Mouse (Mus musculus) heart, adult 11 months (tissue): ENCODE data around the gene Mab21l1.
A peak's percentile ranks its signal among the peaks of the same experiment; 100 is the strongest.

Experiments
- DNase-seq: peaks from one replicate; pipeline ENCODE4 v3.0.0; 2022

The Mab21l1 gene

GRCm38 (mm10) chr3:55782056-55782687 is at the start of gene Mab21l1:
TSS of gene Mab21l1 (plus strand) at chr3:55782510.
- peak; percentile 89 for DNase-seq

- peak; percentile 37 for DNase-seq
These were observed 48.6 kb upstream of the Mab21l1 start for GRCm38 (mm10) chr3:55733665-55734064.

DNA sequence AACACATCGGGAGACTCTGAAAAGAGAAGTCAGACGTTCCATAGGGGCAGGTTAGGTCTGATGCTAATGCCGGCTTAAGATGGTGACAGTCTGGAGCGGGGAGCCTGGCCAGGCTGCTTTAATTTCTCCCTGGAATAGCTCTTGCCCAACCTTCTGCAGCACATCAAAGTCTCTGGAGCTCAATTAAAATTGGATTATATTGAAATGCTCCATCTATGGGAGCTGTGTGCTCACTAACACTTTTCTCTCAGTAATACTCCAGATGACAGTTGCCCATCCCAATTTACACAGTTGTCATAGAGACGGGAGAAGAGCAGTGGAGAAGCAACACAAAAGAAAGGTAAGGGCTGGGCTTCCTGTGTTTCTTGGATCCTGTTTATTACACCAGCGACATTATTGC is 40.9 kb upstream of the Mab21l1 start:
- DNase-seq, result peak; percentile 72

DNA sequence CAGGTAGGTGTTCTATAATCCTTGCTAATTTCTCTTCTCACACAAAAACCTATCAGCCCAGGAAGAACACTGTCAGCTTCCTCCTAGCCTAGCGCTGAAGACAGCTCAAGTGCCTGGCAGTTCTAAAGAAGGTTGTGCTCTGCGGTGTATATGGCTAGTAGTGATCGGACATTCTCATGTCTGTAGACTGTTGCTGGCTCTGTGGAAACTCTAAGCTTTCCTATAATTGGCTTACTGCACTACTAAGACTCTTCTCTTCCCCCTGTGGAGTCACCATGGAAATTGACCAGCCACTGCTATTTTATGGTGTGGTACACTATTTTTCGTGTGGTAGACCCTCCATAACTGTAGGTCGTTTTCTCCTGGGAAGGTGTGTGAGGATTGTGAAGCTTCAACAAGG is 40.1 kb upstream of the Mab21l1 start:
- peak; percentile 2 for DNase-seq

- DNase-seq, result peak; percentile 90
These were observed 39.7 kb upstream of the Mab21l1 start for GRCm38 (mm10) chr3:55742654-55743053.

- no peak for DNase-seq
These were observed 38.4 kb upstream of the Mab21l1 start for GRCm38 (mm10) chr3:55743885-55744284.

GRCm38 (mm10) chr3:55750445-55751065 is 31.8 kb upstream of the Mab21l1 start:
- DNase-seq, result peak; percentile 15

DNA sequence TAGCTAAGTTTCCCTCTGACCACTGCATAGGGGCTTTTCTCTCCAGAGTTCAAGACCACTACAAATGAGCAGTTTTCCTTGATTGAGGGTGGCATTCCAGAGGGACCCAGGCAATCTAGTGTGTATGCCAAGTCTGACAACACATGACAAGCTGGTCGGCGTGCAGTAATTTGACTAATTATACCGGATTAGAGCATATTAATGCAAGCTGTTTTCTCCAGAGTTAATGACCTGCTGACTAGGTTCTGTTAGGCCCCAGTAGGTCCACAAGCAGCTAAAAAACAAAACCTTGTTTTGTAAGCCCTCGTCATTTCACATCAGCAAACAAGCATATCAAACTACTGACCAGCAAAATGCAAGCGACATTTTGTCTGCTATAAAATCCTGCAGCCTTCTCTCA is 30.9 kb upstream of the Mab21l1 start:
- DNase-seq, result peak; percentile 37

- DNase-seq, result peak; percentile 24
These were observed 29.8 kb upstream of the Mab21l1 start for GRCm38 (mm10) chr3:55752558-55752957.

DNA sequence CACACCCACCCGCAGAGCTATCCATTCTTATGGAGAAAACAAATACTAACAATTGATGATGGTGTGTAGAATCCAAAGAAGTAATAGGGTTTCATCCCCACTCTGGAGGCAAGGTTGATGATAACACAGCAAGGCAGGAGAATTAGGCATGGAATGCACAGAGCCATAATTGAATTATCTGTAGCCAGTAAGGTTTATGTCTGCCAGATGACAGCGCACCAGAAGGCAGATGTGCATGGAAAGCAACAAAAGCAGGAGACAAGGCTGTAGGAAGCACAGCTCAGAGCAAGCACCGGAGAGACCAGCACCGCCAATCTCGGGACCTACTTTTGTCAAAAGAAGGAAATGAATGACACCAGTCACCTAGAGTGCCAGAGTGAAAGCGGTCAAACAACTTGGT is 28.4 kb upstream of the Mab21l1 start:
- DNase-seq, result peak; percentile 37

DNA sequence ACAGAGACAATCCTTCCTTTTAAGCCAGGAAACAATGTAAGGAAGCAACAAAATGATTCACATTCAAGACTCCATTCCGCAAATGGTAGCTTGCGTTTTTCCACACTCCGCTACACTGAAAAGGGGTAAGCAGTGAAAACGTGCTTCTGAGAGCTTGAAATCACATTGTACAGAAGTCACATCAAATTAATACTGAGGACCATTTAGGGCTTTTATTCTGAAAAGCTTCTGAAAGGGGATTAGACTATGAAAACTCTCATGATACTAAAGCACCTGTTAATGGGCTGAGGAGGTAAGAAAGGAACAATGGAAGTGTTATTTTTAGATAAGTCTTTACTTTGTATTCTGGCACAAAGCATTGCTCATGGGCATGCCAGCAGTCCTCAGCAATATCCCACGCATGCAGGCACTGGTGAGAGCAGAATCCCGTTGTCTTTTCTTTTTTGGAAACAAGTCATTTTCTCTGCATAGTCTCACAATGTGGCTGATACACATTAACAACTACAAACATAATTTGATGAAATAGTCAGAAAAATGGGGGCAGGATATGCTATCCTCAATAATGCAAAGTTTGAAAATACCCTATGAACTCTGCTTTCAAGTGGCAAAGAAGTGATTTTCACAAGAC is 27.2 kb upstream of the Mab21l1 start:
- DNase-seq, result peak; percentile 11

- peak; percentile 63 for DNase-seq
These were observed 26.3 kb upstream of the Mab21l1 start for GRCm38 (mm10) chr3:55755805-55756601.

DNA sequence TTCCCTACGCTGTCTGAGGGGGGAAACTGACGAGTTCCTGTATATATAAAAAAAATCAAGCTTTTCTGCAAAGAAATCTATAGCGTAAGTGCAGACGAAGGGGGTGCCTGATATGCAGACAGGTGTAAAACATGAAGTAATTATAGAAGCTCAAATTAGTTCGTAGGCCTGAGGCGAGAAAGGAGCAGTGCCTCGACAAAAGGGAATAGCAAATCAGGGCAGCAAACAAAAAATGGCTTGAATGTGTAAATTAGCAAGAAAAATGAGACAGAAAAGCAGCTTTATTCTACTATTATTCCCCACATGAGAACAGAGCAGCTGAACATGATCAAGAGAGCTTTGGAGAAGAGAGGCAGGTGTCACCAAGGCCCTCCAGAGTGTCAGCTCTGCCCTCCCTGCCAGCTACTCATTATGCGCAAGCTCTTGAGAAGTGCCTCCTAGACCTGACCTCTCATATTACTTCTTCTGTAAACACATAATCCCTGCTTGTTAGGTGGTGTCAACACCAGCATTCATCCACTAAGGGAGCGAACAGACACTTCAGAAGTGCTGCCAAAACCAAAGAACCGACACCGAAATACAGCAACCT is 25.6 kb upstream of the Mab21l1 start:
- DNase-seq, result peak; percentile 72

- DNase-seq, result peak; percentile 72
These were observed 24.0 kb upstream of the Mab21l1 start for GRCm38 (mm10) chr3:55758297-55758696.

- DNase-seq, result peak; percentile 61
These were observed 18.7 kb upstream of the Mab21l1 start for GRCm38 (mm10) chr3:55763591-55763990.

GRCm38 (mm10) chr3:55768654-55769053 is 13.7 kb upstream of the Mab21l1 start:
- no peak for DNase-seq

DNA sequence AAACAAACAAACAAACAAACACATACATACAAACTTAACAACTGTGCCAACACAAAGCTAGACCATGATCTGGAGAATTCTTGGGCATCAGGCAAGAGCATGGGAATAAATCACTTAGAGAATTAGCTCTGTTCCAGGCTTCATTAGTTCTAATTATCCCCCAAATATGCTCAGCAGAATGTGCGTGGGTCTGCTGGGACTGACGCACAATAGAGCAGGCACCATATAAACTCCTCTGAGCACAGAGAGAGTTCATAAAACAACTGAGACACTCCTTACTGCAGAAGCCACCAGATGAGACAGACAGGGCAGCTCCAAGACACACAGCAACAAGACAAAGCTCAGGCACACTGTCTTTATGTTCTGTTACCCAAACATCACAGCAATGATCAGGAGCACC is 13.0 kb upstream of the Mab21l1 start:
- no peak for DNase-seq

- DNase-seq, result peak; percentile 24
These were observed 8.1 kb upstream of the Mab21l1 start for GRCm38 (mm10) chr3:55774203-55774602.

DNA sequence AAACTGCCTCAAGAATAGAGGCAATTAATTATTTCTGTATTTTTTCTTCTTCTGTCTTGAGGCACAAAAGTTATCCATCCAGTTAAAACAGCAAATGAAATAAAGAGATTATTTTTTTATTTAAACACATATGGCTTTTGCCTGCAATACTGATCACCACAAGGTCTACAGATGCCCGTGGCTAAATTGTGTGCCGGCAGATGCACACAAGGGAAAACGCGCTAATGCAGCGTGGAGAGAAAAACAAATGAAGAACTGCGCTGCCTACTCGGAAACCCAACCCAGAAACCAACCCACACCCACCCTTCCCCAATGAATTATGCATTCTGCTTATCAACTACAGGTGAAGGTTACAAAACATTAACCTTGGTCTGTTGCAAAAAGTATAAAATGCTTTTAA is 7.1 kb upstream of the Mab21l1 start:
- peak; percentile 19 for DNase-seq

DNA sequence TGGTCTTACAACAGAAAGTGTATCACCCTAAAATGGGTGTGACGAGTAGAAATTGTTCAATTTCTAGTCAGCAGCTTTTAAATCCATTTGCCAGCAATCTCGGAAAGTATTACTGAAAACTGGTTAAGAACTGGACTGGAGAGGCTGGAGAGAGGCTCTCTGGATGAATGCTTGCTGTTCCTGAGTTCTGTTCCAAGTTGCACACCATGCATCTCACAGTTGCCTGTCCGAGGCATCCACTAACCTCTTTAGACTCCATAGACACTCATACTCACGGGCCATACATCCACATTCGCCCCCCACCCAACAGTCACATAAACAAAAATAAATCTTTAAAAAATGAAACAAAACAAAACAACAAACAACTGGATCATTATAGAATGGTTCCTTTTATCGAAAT is 6.6 kb upstream of the Mab21l1 start:
- no peak for DNase-seq

DNA sequence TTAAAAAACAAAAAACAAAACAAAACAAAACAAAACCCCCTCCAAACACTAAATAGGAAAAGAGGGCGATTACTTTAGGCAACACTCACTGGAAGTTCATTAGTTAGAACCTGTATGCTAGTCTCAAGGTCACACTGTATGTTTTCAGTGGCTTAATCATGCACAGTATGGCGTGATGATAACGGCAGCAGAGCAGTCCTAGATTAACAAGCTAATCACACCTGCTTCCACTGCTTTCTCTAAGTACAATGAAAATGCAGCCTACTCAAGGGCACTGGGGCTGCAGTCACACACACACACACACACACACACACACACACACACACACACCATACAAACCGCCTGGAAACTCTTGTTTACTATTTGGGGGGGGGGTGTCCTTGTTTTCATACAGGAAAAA is 4.8 kb upstream of the Mab21l1 start:
- peak; percentile 1 for DNase-seq

- DNase-seq, result peak; percentile 77
These were observed 3.3 kb upstream of the Mab21l1 start for GRCm38 (mm10) chr3:55778764-55779730.
